Mouse (Mus musculus): Measurements from ENCODE around the gene Zfp445.
"Not testable (repeated sequence)": the region's sequence is repeated elsewhere in the genome, so short reads cannot be mapped to it uniquely, and the experiment has no call there.

Zfp445 gene

DNA sequence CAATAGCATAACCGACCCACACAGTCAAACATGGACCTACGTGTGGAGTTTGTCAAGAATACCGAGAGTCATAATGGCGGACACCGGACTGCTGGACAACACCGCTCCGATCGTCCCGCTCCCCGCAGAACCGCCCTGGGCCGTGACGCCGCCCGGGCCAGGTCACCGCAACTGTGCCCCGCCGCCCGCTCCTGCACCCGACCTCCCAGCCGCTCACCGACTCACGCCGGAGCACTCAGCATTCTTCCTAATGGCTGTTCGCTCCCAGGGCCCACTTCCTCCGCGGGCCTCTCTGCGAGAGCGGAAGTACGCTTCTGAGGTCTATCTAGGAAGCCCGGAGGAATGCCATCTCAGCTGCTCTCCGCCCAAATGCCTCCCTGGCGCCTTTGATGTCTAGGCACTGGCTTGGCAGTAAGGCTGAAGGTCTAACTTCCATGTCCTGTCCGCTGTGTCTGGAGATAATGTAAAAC, at the start of gene Zfp445:
TSS of gene Zfp445 (minus strand) at position 310 of the 470 bp plus-strand sequence.
- peak; percentile 93 for DNase-seq (ENCODE audit: inconsistent ontology term)

DNA sequence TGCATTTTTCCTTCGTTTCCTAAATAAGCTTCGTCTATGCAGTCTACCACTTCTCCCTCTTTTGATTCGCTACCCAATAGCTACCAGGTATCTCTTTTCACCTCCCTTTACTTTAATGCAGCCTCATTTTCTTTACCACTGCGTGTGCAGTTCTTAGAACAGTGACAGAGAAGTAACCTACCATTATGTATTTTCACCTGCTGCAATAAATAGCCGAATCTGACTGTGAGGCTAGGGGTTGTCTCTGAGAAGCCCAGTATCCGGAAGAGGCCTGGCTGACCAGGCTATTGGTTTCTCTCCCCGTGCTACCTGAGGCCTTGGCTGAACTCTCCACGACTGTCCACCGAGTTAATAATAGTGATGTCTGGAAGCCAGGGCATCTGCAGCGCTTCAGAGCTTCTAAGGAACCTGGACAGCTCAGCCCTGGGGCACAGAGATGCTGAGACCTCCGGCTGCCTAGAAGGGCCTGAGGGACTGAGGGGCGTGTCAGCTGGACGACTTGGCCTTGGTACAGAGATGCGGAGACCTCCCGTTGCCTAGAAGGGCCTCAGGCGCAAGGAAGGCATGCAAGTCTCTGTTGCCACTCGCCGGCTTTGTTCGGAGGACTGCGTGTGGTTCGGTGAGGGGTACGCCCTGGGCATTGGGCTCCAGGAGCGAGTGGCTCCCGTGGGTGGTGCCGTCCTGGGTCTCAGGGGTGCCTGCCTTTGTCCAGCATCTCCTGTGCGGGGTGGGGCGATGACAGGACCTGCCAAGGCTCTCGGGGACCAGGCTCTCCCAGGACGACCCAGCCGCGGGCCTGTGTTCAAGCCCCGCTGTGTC, 37.1 kb upstream of the Zfp445 start:
- DNase-seq (ENCODE audit: inconsistent ontology term): peak; percentile 88

DNA sequence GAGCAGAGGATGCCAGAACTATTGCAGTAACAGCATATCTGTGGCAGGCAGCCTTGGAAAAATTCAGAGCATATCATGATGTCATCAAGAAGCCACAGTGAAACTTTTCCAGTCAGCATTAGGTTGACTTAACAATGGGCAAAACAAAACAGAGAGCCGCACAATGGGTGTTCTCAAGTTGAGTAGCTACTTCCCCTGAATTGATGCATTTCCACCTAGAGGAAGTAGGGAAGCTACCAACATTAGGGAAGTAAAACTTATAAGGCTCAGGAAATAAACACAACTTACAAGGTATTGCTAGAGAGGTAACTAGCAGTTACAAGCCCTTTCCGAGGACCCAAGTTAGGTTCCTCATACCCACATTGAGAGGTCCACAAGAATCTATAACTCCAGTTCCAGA, 35.2 kb upstream of the Zfp445 start:
- no peak for DNase-seq (ENCODE audit: inconsistent ontology term)

DNA sequence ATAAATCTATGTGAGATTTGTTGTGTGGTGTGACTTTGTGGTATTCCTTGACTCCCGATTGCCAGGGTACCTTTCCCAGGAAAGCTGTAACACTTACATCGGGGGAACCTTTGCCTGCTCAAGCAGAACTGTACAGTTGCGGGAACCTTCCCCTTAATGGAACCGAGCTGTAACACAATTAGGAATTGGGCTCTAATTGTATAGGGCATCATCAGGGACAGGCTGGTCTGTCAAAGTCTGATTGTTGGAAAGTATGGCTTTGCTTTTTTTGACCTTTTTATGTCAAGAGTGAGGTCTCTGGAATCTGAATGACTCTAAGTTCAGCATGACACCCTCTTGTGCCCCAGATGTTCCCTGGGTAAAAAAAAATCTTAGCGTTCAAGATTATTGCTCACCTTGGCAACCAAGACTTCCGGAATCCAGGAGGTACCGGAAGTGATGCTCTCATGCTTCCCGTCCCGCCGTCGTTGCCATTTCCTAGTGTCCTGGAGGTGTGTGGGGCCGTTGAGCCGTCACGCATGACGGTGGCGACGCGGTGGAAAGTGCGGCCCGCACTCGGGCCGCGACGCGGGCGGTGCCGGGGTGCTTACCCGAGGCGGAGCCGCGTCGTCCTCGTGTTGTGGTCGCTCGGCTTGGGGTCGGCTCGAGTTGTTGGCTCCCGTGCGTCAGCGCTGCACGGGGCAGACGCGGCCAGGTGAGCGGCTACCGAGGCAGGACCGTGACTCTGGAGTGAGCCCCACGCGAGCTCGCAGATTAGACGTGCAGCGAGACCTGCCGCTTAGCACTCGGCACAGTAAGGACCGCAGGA, 20.8 kb upstream of the Zfp445 start:
- peak; percentile 64 for DNase-seq (ENCODE audit: inconsistent ontology term)

DNA sequence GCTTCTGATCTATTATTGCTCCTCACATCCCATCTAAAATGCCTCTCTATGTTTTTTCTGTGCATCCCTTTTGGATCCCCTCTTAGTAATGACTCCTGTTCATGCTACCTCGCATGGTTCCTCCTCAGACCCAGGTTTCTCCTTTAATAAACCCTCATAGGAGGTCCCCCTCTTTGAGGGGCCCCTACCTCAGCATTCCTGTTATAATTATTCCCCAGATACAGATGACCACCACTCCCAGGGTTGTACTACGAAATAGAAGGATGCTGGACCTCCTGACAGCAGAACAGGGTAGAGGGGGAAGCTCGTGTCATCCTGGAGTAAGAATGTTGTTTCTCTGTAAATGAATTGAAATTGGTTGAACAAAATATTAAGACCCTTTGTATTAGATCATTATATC, 19.6 kb upstream of the Zfp445 start, which contains the start of gene Zkscan7:
TSS of gene Zkscan7 (plus strand) at position 301 of the 400 bp plus-strand sequence.
- no peak for DNase-seq (ENCODE audit: inconsistent ontology term)

DNA sequence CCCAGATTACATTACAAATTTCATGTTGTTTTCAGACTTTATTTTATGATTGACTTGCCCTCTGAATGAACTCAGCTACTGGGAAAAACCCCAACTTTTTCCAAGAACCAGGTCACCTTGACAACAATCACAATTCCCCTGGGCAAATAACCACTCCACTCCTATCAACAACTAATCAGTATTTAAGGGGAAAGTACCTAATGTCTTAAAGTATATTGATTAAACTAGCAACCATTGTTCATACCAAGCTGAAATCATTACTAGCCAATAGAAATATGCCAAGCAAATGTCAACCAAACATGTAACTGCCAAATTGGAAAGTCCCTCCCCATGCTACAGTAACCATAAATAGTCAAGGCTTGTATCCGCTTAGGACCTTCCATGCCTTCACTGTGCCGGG, 9.3 kb upstream of the Zfp445 start:
- peak; percentile 19 for DNase-seq (ENCODE audit: inconsistent ontology term)

DNA sequence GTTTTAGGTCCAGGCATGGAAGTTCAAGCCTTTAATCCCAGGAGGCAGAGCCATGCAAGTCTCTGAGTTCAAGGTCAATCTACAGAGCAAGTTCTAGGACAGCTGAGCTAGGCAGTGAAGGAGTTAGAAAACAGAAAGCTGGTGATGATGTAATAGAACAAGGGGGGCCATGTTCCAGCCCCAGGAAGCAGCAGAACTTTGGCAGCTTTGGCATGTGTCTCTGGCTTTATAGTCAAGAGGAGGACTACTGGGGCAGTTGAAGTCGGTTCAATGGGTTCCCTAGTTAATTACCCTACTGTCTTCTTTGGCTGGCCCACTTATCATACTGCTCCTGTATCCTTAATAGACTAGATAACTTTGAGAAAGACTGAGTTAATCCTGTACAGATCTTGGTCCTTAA, 8.8 kb upstream of the Zfp445 start:
- DNase-seq (ENCODE audit: inconsistent ontology term): peak; percentile 22

DNA sequence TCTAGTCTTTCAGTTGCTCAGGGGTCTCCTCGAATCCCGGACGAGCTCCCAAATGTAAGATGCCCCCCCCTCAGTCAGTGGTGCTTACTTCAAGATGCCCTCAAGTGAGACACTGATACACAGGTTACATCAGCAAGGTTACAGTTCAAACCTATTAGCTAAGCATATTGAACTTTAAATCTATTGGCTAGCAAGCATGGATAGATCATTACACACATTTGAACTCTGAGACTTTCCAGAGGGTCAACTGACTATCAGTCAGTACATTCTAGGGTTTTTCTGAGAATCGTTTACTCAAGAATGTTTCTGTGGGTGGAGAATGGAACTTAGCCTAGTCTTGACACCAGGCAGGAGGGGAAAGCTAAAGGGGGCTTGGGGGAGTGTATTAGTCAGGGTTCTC, 6.8 kb upstream of the Zfp445 start:
- no peak for DNase-seq (ENCODE audit: inconsistent ontology term)

DNA sequence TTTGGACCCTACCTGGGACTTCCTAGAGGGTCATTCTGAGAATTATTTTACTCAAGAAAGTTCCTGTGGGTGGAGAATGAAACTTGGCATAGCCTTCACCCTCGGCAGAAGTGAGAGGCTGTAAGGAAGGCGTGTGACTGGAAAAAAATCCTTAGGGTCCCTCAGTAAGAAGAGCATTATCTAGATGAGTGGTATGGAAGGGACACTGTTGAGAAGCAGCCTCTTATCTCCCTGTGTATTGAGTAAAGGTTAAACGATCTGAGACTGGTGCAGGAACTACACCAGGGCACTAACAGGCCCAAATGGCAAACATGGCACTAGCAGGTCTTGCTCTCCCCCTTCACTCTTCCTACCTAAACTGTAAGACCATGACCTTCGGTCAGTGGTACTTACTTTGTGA, 386 bp upstream of the Zfp445 start:
- no peak for DNase-seq (ENCODE audit: inconsistent ontology term)

DNA sequence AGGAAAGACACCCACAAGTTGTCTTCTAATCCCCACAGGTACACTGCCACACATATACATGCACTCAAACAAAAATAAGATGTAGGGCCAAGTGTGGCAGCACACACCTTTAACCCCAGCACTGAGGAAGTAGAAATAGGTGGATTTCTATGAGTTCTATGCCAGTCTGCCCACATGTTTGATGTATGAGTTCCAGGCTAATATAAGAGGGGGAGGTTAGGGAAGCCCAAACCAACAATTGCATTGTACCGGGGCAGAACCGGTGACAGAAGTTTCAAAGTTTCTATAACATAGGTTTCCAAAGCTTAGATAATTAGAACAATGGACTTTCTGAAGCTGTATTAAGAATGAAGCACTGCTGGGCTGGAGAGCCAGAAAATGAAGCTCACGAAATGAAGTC, 958 bp downstream of the Zfp445 start:
- DNase-seq (ENCODE audit: inconsistent ontology term): no peak

DNA sequence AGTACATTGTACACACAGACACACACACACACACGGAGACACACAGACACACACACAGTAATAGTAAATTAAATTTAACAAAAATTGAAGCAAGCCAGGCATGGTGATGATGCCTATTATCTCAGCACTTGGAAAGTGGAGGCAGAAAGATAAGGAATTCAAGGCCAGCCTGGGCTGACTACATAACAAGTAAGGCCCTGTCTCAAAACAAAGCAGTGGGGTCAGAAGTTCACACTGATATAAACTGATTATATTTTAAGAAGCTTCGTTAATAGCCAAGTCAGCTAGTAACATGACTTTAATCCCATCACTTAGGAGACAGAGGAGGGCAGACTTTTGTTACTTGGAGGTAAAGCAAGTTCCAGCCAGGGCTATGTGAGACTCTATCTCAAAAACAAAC, 2.1 kb downstream of the Zfp445 start:
- no peak for DNase-seq (ENCODE audit: inconsistent ontology term)

DNA sequence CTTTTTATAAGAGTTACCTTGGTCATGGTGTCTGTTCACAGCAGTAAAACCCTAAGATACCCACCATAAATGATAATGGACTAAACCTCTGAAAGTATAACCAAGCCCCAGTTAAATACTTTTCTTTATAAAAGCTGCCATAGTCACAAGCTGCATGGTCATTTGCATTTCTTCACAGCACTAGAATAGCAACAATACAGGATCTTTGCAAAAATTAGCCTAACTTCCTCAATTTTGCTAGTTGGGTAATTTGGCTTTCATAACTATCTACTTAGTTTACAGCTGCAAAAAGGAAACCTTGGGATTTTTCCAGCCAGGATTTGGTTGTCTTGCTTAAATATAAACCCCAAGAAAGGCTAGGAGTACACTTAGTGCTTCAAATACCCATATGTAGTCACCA, 5.1 kb downstream of the Zfp445 start:
- no peak for DNase-seq (ENCODE audit: inconsistent ontology term)

DNA sequence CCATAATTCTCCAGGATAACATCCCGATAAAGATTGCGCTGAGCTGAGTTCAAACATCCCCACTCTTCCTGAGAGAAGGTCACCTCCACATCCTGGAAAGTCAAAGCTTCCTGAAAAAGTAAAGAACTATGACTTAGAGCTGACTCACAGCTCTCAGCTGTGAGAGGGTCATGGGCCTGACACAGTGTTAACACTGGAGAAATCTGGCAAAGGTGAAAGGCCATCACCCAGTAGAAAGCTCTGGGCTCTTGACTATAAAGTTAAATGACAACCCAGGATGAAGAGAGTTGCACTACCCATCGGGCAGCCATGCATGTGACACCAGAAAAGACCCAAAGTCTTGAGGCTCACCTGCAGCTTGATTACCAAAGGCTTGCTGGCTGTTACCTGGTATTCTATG, 9.1 kb downstream of the Zfp445 start:
- DNase-seq (ENCODE audit: inconsistent ontology term): no peak

DNA sequence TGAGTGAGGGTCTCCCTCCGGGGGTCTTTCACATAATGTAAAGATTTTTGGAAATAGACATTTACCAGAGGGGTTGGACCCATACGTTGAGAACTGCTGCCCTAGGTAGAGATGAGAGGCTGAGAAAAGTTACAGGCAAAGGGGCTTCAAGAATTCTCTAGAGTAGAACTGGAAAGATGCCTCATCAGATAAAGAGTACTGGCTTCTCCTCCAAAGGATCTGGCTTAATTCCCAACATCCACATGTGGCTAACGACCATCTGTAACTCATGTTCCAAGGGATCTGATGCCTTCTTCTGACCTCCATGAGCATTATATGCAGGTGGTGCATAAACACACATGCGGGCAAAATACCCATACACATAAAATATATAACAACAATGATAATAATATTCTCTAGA, 10.2 kb downstream of the Zfp445 start:
- DNase-seq (ENCODE audit: inconsistent ontology term): no peak

DNA sequence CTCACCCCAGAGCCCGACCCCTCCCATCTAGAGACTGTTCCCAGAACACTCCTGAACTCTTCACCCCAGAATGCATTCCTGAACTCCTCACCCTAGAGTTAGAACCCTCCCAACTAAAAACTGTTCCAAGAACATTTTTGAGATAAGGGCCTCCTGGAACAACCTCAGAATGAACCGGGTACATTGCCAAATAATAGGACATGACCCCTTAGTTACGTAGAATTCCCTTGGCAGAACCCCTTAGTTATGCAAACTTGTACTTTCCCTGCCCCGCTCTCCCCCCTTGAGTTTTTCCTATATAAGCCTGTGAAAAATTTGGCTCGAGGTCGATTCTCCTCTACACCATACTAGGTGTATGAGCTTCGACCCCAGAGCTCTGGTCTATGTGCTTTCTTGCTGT, 10.7 kb downstream of the Zfp445 start:
- DNase-seq (ENCODE audit: inconsistent ontology term): not testable (repeated sequence)

DNA sequence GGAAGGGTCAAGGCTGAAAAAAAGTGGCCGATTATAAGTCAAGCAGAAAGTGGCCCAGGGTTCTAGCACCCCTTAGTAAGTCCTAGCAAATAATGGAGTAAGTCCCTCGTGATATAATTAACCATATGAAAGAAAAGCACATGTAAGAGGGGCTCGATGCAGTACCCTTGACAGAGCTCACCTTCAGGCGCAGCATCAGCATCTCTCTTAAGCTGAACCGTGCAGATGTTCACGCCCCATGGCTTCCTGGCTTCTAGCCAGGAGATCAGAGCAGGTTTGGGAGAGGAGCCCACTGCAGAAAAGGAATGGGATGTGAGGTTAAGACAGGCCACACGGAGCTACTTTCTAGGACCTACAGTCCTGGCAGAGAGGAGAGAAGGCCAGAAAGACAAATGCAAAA, 11.3 kb downstream of the Zfp445 start:
- no peak for DNase-seq (ENCODE audit: inconsistent ontology term)

DNA sequence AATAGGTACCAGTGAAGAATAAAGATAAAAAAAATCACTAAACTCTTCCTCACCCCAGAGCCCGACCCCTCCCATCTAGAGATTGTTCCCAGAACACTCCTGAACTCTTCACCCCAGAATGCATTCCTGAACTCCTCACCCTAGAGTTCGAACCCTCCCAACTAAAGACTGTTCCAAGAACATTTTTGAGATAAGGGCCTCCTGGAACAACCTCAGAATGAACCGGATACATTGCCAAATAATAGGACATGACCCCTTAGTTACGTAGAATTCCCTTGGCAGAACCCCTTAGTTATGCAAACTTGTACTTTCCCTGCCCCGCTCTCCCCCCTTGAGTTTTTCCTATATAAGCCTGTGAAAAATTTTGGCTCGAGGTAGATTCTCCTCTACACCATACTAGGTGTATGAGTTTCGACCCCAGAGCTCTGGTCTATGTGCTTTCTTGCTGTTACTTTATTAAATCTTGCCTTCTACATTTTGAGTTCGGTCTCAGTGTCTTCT, 17.9 kb downstream of the Zfp445 start:
- not testable (repeated sequence) for DNase-seq (ENCODE audit: inconsistent ontology term)

DNA sequence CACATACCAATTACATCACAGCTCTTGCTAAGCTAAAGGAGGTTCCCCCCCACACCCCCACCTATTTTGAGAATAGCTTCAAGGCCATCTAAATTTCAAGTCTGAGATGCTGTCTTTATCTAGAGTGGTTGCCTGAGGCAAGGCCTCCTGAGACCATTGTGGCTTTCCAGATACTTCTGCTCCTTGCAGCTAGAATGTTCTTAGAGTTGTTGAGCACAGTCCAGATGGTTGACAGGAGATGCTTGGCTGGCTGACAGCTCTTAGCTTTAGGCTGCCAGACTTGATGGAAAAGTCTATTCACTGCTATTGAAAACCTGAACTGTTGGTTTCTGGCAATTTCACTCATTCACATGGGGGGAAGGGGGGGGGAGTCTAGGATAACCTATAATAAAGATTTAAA, 19.6 kb downstream of the Zfp445 start:
- DNase-seq (ENCODE audit: inconsistent ontology term): no peak

DNA sequence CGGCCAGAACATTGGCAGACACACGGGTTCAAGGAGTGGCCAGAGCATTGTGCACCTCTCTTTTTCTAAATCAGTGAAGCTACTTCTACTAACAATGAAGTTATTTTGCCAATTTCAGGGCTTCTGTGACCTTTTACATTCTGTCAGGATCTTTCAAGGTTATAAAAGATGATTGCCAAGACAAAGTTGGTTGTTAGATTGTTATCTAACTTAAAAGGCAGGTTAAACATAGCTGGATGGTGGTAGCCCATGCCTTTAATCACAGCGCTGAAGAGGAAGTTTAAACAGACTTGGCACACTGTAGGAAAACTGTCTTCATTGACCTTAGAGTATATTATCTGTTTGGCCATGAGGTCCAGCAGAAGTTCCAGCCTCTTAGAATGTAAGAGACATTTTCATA, 20.2 kb downstream of the Zfp445 start:
- DNase-seq (ENCODE audit: inconsistent ontology term): no peak

DNA sequence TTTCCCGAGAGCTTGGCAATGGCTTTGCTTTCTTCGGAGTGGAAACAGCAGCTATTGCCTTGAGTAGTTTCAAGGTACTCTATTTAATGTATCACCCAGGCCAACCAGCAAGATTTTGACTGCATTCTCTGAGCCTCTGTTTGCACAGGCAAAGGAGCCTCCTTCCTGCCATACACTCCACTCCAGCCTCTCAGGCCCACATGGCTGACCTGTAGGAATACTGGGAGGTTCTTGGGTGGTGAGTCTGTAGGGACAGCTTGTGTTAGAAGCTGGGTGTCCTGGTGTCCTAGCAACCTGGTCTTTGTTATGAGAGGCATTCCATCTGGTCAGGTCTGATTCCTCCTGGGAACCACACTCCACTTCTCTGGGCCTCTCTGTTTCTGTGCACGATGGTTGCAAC, 22.0 kb downstream of the Zfp445 start, which contains the start of gene Gm35549:
TSS of gene Gm35549 (minus strand) at position 276 of the 400 bp plus-strand sequence.
- DNase-seq (ENCODE audit: inconsistent ontology term): no peak

DNA sequence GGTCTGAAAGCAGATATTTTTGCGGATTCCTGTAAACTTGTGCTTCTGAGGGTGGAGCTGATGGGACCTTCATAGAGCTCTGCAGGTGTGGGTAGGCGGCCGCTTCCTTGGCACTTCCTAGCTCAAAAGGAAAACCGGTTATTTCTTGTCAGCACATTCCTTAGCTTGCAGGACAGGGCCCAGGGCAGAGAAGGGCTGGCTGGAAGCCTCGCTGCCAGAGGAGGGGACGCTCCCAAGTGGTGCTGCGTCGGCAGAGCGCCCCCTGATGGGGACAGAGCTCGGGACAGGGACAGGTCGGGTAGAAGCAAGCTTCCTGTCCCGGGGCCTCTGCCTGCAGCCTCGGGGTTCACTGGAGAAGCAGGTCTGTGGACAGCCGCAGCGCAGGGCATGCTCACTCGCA, 28.1 kb downstream of the Zfp445 start:
- peak; percentile 24 for DNase-seq (ENCODE audit: inconsistent ontology term)

DNA sequence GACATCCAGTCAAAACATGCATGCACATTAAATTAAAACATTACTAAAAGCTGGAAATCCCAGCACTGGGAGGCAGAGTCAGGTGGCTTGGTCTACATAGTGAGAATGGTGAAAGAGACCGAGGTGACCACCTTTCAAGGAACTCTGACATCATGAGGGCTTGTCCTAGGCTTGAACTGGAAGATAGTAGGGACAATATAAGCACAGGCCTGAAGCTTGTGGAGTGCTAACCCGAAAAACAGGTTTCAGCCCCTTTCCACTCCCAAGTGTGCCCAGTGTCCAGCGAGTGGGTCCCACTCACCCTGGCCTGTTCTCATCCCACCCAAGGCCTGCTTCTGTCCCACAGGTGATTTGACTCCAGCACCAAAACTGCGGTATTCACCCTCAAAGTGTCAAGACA, 28.6 kb downstream of the Zfp445 start:
- DNase-seq (ENCODE audit: inconsistent ontology term): no peak

DNA sequence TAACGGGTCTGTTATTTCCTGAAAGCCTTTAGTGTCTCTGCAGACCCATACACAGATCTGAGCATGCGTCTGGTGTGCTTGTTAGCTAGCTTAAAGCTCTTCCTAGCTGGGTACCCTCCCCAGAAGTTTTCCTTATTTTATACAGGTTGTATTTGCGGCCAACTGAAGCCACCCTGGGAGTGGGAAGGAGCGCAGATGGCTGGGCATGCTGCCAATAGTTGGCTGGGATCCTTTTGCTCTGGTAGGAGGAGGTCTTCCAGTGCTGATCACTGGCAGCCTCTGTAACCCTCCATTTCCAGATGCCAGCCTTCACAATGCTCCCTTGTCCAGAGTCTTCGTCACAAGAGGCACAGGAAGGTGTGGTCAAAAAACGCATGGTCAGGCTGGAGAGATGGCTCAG, 29.0 kb downstream of the Zfp445 start:
- DNase-seq (ENCODE audit: inconsistent ontology term): peak; percentile 75
